Mouse (Mus musculus) brain, embryonic 14.5 days (tissue): ENCODE results near the gene Ezh1. TPM values are rescaled to one million over a fixed set of nuclear protein-coding genes. Genes with fewer than 3 reads are reported as not detected.

Source experiments
- DNase-seq: peaks from one replicate; pipeline ENCODE4 v3.0.0-alpha.2; 2011; ENCODE audit warnings: low read depth
- CTCF ChIP-seq: fragments of 200-500 bp; IDR thresholded peaks from 2 replicates; pipeline ENCODE4 v1.5.1; 2012; ENCODE audit warnings: inconsistent platforms, mild to moderate bottlenecking, moderate library complexity, borderline replicate concordance; ENCODE audit not compliant: insufficient read depth, insufficient read length; ENCODE audit errors: extremely low read depth
- POLR2A ChIP-seq: fragments of 200-500 bp; IDR thresholded peaks from 2 replicates; pipeline ENCODE4 v1.6.1; 2012; ENCODE audit warnings: mild to moderate bottlenecking, inconsistent platforms, borderline replicate concordance; ENCODE audit not compliant: poor library complexity, insufficient read depth, insufficient read length, severe bottlenecking; ENCODE audit errors: extremely low read depth
- polyA plus RNA-seq: library from polyadenylated mRNA; depleted of rRNA; stranded (reverse); fragments of >200 nt; gene quantifications from 2 replicates; pipeline ENCODE4 v1.2.3, GENCODE M21; 2012

The Ezh1 gene
- polyA plus RNA-seq, 1 experiment: 27.2 TPM

GRCm38 (mm10) chr11:101259948-101260825, 33.9 kb upstream of the Ezh1 start, which contains the start of gene Wnk4:
TSS of gene Wnk4 (plus strand) at chr11:101260567.
- TF ChIP-seq POLR2A (0 out of 2 replicates have a peak, but pooled peaks have one; percentile 5), CTCF (no peak)
- peak; percentile 73 for DNase-seq

DNA sequence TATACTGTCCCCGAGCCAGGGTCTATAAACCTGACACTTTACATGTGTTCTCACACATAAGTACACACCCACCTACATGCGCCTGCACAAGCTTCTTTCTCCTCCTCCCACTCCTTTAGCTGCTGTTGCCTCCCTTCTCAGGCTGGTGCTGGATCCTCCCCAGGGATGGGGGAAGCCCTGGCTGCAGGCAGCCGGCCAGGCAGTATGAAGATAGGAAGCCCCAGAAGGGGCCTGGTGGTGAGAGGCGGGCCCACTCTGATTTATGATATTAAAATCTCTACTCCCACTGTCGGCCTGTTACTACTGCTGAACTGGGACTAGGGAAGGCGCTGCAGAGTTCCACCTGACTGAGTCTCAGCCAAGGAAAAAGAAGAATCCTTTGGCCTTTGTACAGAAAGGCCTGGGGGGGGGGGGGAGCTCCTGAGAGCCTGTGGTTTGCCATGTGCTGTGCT, 33.0 kb upstream of the Ezh1 start:
- no peak for TF ChIP-seq CTCF
- TF ChIP-seq POLR2A: no peak
- no peak for DNase-seq

- TF ChIP-seq CTCF: no peak
- TF ChIP-seq POLR2A: no peak
Measured at GRCm38 (mm10) chr11:101255826-101256775, 29.8 kb upstream of the Ezh1 start.

GRCm38 (mm10) chr11:101253613-101254389, 27.5 kb upstream of the Ezh1 start, which contains the start of gene Vps25:
TSS of gene Vps25 (plus strand) at chr11:101253707.
- DNase-seq: peak; percentile 93

More at GRCm38 (mm10) chr11:101255826-101256775, 29.8 kb upstream of the Ezh1 start:
- DNase-seq: no peak

DNA sequence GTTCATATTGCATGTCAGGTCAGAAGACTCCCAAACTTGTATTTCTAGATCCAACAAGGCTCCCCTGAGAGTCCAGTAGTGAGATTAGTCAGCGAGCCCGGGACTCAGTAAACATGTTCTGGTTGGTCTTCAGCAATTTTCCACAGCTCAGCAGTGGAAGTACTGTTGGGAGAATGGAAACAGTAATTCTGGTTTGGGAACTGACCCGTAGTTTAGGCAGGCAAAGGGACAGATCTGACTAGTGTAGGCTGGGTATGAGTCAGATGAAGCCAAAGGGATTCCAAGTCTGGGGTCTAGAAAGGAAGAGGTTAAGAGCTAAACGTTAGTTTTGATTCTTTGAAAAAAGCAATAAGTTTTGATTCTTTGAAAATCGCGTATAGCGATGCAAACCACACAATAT, 26.7 kb upstream of the Ezh1 start:
- TF ChIP-seq CTCF (no peak), POLR2A (no peak)
- DNase-seq: no peak

More at GRCm38 (mm10) chr11:101253613-101254389, 27.5 kb upstream of the Ezh1 start, which contains the start of gene Vps25:
- TF ChIP-seq CTCF: no peak
- TF ChIP-seq POLR2A: peak; percentile 52; the same call in 1 of the 2 replicates

GRCm38 (mm10) chr11:101251031-101251430, 24.8 kb upstream of the Ezh1 start:
- no peak for TF ChIP-seq POLR2A
- no peak for TF ChIP-seq CTCF

DNA sequence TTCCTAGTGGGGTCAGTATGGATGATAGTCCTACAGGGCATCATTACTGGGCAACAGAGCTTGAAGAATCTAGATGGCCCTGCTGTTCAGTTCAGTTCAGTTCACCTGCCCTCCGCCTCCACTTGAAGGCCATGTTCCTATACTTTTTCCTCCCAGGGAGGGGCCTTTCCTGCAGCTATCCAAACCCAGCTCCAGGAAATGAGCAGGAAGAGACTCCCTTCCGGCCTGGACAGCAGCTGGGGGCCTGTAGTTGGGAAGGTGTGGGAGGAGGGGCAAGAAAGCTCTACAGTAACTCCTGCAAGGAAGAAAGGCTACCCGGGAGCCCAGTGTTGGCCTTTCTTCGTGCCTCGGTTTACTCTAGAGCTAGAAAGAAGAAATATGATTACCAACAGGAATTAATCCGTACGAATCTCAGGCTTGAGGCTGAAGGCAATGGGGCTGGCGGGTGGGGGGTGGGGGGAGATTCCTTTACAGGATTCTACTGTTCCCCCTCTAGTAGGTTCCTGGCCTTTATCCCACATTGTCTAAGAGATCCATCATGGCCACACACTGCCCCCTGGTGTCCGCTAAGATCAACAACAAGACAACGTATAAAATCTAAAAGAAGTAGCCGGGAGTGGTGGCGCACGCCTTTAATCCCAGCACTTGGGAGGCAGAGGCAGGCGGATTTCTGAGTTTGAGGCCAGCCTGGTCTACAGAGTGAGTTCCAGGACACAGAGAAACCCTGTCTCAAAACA, 22.2 kb upstream of the Ezh1 start:
- DNase-seq: peak; percentile 80
- TF ChIP-seq POLR2A (no peak), CTCF (peak; percentile 63; the same call in 1 of the 2 replicates)

More at GRCm38 (mm10) chr11:101251031-101251430, 24.8 kb upstream of the Ezh1 start:
- DNase-seq: no peak

DNA sequence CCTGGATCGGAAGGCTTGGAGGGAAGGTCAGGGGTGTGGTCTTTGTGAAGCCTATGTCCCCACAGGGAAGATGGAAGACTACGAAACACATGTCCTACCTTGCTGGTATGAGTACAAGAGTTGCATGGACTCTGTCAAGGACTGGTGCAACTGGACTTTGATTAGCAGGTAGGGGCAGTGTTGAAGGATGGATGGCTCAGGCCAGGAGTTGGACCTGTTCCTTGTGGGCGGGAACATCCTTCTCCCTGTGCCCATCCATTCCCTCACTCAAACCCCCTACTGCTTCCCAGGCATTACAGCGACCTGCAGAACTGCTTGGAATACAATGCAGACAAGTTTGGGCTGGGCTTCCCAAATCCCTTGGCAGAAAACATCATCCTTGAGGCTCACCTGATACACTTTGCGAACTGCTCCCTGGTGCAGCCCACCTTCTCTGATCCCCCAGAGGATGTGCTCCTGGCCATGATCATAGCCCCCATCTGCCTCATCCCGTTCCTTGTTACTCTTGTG, 21.3 kb upstream of the Ezh1 start:
- TF ChIP-seq POLR2A: no peak
- no peak for DNase-seq

DNA sequence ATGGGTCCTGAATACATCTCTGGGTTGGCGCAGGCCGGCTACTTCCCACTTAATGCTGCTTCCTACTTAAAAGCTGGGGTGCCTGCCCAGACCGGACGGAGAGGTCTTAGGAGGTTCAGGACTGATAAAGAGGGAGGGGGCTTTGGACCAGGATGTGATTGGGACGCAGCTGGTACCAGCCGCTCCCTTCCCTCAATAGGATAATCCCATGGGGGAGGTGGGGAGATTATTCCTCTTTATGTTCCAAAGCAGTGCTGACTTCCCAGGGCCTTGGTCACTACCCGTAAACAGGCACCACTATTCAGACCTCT, 20.4 kb upstream of the Ezh1 start:
- no peak for DNase-seq

More for the DNA sequence above, 20.4 kb upstream of the Ezh1 start:
- TF ChIP-seq CTCF (no peak), POLR2A (no peak)
